Comparison of ENCODE assay signal across 14 mouse cellular contexts in genomic region chr8:104603245-104603593, GRCm38 (mm10). TPM values are rescaled to one million over a fixed set of nuclear protein-coding genes. Genes with fewer than 3 reads are reported as not detected.
DNase-seq lines count a peak whose midpoint lies in the region; ATAC-seq and TF ChIP-seq lines count a peak whose summit lies in the region.
"Had no signal": no experiment of that assay in that cellular context is flagged by ENCODE, and none has a peak within 500 bp of the region (broad histone marks: within the 10 kb centered on the region; RNA-seq: fewer than 3 reads in every experiment).

No protein-coding gene starts in this region.

- no peaks in the 10 kb centered on the region for H3K27me3 ChIP-seq in heart, adult 2 months (ENCODE audit: control insufficient read depth, insufficient read depth, low read length)
- no peaks in the 10 kb centered on the region for H3K27me3 ChIP-seq in kidney, embryonic 16.5 days (ENCODE audit: insufficient read depth, low read length)
- no peaks in the 10 kb centered on the region for H3K27me3 ChIP-seq in heart, embryonic 15.5 days
- H3K27me3 ChIP-seq in stomach, postnatal 0 days (ENCODE audit: control insufficient read depth, insufficient read depth, low read length): no peaks in the 10 kb centered on the region
- H3K27me3 ChIP-seq: Patski had no signal

- H3K4me3 ChIP-seq in heart, adult 2 months: no peak overlapping the region
- no peak overlapping the region for H3K4me3 ChIP-seq in kidney, embryonic 16.5 days (ENCODE audit: low read length)
- no peak overlapping the region for H3K4me3 ChIP-seq in heart, embryonic 15.5 days
- no peak overlapping the region for H3K4me3 ChIP-seq in stomach, postnatal 0 days (ENCODE audit: low read depth, low read length)

- H3K4me1 ChIP-seq in heart, adult 2 months (ENCODE audit: control insufficient read depth, insufficient read depth, low read length): peaks cover 6% of the 10 kb centered on the region
- peaks cover 43% of the 10 kb centered on the region for H3K4me1 ChIP-seq in kidney, embryonic 16.5 days (ENCODE audit: insufficient read depth, low read length)
- H3K4me1 ChIP-seq in heart, embryonic 15.5 days (replicated peaks): peaks cover 62% of the 10 kb centered on the region
- H3K4me1 ChIP-seq in stomach, postnatal 0 days (replicated peaks; ENCODE audit: control insufficient read depth, insufficient read depth): no peaks in the 10 kb centered on the region

- peak overlapping the region; percentile 64 for H3K27ac ChIP-seq in heart, adult 2 months
- no peak overlapping the region for H3K27ac ChIP-seq in kidney, embryonic 16.5 days (ENCODE audit: low read length)
- H3K27ac ChIP-seq in heart, embryonic 15.5 days: peak overlapping the region; percentile 77
- H3K27ac ChIP-seq in stomach, postnatal 0 days (replicated peaks): no peak overlapping the region
- H3K27ac ChIP-seq: liver, embryonic 15.5 days had no signal

- ATAC-seq in kidney, embryonic 16.5 days (ENCODE audit: low FRiP score, low TSS enrichment): no peak
- no peak for ATAC-seq in heart, embryonic 15.5 days (replicated peaks; ENCODE audit: insufficient number of reproducible peaks, insufficient read depth, low FRiP score, low read depth)
- ATAC-seq in stomach, postnatal 0 days (ENCODE audit: low FRiP score, low TSS enrichment): no peak

- no peaks in the 10 kb centered on the region; the same call in 1 of the 2 replicates for H3K36me3 ChIP-seq in heart, adult 2 months (ENCODE audit: control insufficient read depth, insufficient read depth, low read length)
- H3K36me3 ChIP-seq in kidney, embryonic 16.5 days (ENCODE audit: insufficient read depth, low read length): no peaks in the 10 kb centered on the region
- H3K36me3 ChIP-seq in heart, embryonic 15.5 days: no peaks in the 10 kb centered on the region
- no peaks in the 10 kb centered on the region for H3K36me3 ChIP-seq in stomach, postnatal 0 days (ENCODE audit: control insufficient read depth, insufficient read depth, low read length)
- H3K36me3 ChIP-seq: liver, embryonic 15.5 days had no signal

- intact Hi-C loops in heart, adult 2 months (cut with DNase I): loop anchor here (2.0 kb wide), 1 partner anchor 40 kb away; no protein-coding TSS in a partner anchor

- DNase-seq in heart, adult 2 months: no peak
- DNase-seq in heart, adult 8-10 months (ENCODE audit: low spot score): no peak
- no peak for DNase-seq in kidney, adult 11 months
- no peak for DNase-seq in stomach, postnatal 0 days (ENCODE audit: low spot score)
- no peak for DNase-seq in right cerebral cortex, adult 18-20 months

- TF ChIP-seq CTCF in heart, adult 2 months (IDR thresholded peaks at IDR 0.05): no peak
- TF ChIP-seq CTCF in stomach, postnatal 0 days (IDR thresholded peaks at IDR 0.05; ENCODE audit: low read depth): no peak

- no peak for TF ChIP-seq POLR2A in heart, adult 2 months (IDR thresholded peaks at IDR 0.05; ENCODE audit: insufficient read depth, low read depth, low read length)

- no peaks in the 10 kb centered on the region for H3K9me3 ChIP-seq in kidney, embryonic 16.5 days (ENCODE audit: low read length)
- H3K9me3 ChIP-seq in heart, embryonic 15.5 days (replicated peaks): no peaks in the 10 kb centered on the region
- no peaks in the 10 kb centered on the region for H3K9me3 ChIP-seq in stomach, postnatal 0 days (ENCODE audit: control insufficient read depth, low read length)
- H3K9me3 ChIP-seq: liver, embryonic 15.5 days had no signal

- 58% methylated on average over 4 of the region's 4 CpGs for WGBS in heart, adult 2 months
- 54% methylated on average over 4 of the region's 4 CpGs for WGBS in kidney, embryonic 16.5 days
- 50% methylated on average over 4 of the region's 4 CpGs for WGBS in heart, embryonic 15.5 days
- WGBS in stomach, postnatal 0 days: 77% methylated on average over 4 of the region's 4 CpGs

- no peak for TF ChIP-seq EP300 in heart, adult 2 months (IDR thresholded peaks at IDR 0.05; ENCODE audit: insufficient read depth, low read depth, low read length)
- TF ChIP-seq EP300 in stomach, postnatal 0 days (optimal IDR thresholded peaks at IDR 0.05): no peak

- H3K79me2 ChIP-seq in heart, adult 2 months (replicated peaks; ENCODE audit: control insufficient read depth, insufficient read depth, low read length): no peaks in the 10 kb centered on the region

- peak overlapping the region; percentile 23; the same call in 1 of the 2 replicates for H3K4me2 ChIP-seq in kidney, embryonic 16.5 days (replicated peaks; ENCODE audit: low read depth, low read length)
- H3K4me2 ChIP-seq in heart, embryonic 15.5 days: peak overlapping the region; percentile 71; the same call in 1 of the 2 replicates
- no peak overlapping the region for H3K4me2 ChIP-seq in stomach, postnatal 0 days (replicated peaks; ENCODE audit: low read depth)

- H3K9ac ChIP-seq in heart, adult 2 months (ENCODE audit: low read depth, low read length): no peak overlapping the region; the same call in 1 of the 2 replicates
- peak overlapping the region; percentile 55 for H3K9ac ChIP-seq in kidney, embryonic 16.5 days (replicated peaks; ENCODE audit: low read length)
- H3K9ac ChIP-seq in heart, embryonic 15.5 days: peak overlapping the region; percentile 26
- 0 out of 2 replicates have a peak overlapping the region, but pooled peaks have one; percentile 13 for H3K9ac ChIP-seq in stomach, postnatal 0 days (ENCODE audit: low read length)
- H3K9ac ChIP-seq: liver, embryonic 15.5 days had no signal

RNA-seq across cellular contexts. Expression of gene Pdp2, which starts 12.0 kb away (rescaled TPM):
- total RNA-seq in heart, adult 2 months (2021): 10 to 100 TPM; 18.4 to 35.8 TPM
- 10.0 and 18.8 TPM in 2 replicates for polyA plus RNA-seq in heart, adult 2 months (2012; rRNA removed)
- 10 to 100 TPM; 24.1 to 44.1 (median 34.9) TPM for total RNA-seq in heart, adult 8-10 months (2022)
- polyA plus RNA-seq in kidney, embryonic 16.5 days (2015; fragmentation: Nextera tagmentation; extraction: Ambion mirVana): 19.2 and 20.3 TPM in 2 replicates
- 5.8 and 7.3 TPM in 2 replicates for polyA plus RNA-seq in heart, embryonic 15.5 days (2015; fragmentation: Nextera tagmentation; extraction: Ambion mirVana)
- polyA plus RNA-seq in stomach, postnatal 0 days (2015; fragmentation: Nextera tagmentation; extraction: Ambion mirVana): 5.5 and 6.2 TPM in 2 replicates

RNA-seq across cellular contexts. Expression of gene Cdh16, which starts 21.0 kb away (rescaled TPM):
- total RNA-seq in heart, adult 2 months (2021): 1 to 10 TPM; 3.3 to 4.3 TPM
- 7.1 and 11.0 TPM in 2 replicates for polyA plus RNA-seq in heart, adult 2 months (2012; rRNA removed)
- 1 to 10 TPM; 3.7 to 8.2 (median 6.5) TPM for total RNA-seq in heart, adult 8-10 months (2022)
- polyA plus RNA-seq in kidney, embryonic 16.5 days (2015; fragmentation: Nextera tagmentation; extraction: Ambion mirVana): 385 and 427 TPM in 2 replicates
- 17.7 and 20.2 TPM in 2 replicates for polyA plus RNA-seq in heart, embryonic 15.5 days (2015; fragmentation: Nextera tagmentation; extraction: Ambion mirVana)
- polyA plus RNA-seq in stomach, postnatal 0 days (2015; fragmentation: Nextera tagmentation; extraction: Ambion mirVana): 0.30 TPM in 2 replicates
- total RNA-seq: adrenal gland, postnatal 14 days; hematopoietic stem cell, adult 5-6 weeks; layer of hippocampus, postnatal 25 days; left cerebral cortex, postnatal 36 days had no signal
- polyA plus RNA-seq: activated CD4-positive, CD25-positive, alpha-beta regulatory T cell, adult 4 months had no signal

RNA-seq across cellular contexts. Expression of gene Rrad, which starts 27.9 kb away (rescaled TPM):
- total RNA-seq in heart, adult 2 months (2021): 100 to 1,000 TPM; 123 to 414 TPM
- polyA plus RNA-seq in heart, adult 2 months (2012; rRNA removed): 205 and 316 TPM in 2 replicates
- total RNA-seq in heart, adult 8-10 months (2022): 100 to 1,000 TPM; 215 to 381 (median 317) TPM
- polyA plus RNA-seq in kidney, embryonic 16.5 days (2015; fragmentation: Nextera tagmentation; extraction: Ambion mirVana): 13.5 and 15.0 TPM in 2 replicates
- 272 and 277 TPM in 2 replicates for polyA plus RNA-seq in heart, embryonic 15.5 days (2015; fragmentation: Nextera tagmentation; extraction: Ambion mirVana)
- polyA plus RNA-seq in stomach, postnatal 0 days (2015; fragmentation: Nextera tagmentation; extraction: Ambion mirVana): 10.3 and 12.8 TPM in 2 replicates

RNA-seq across cellular contexts. Expression of gene Ciao2b, which starts 38.5 kb away (rescaled TPM):
- 10 to 100 TPM; 63.9 to 66.9 TPM for total RNA-seq in heart, adult 2 months (2021)
- 51.6 and 58.1 TPM in 2 replicates for polyA plus RNA-seq in heart, adult 2 months (2012; rRNA removed)
- 10 to 100 TPM; 65.5 to 84.7 (median 73.7) TPM for total RNA-seq in heart, adult 8-10 months (2022)
- polyA plus RNA-seq in kidney, embryonic 16.5 days (2015; fragmentation: Nextera tagmentation; extraction: Ambion mirVana): 106 and 108 TPM in 2 replicates
- polyA plus RNA-seq in heart, embryonic 15.5 days (2015; fragmentation: Nextera tagmentation; extraction: Ambion mirVana): 158 and 190 TPM in 2 replicates
- 71.2 and 76.1 TPM in 2 replicates for polyA plus RNA-seq in stomach, postnatal 0 days (2015; fragmentation: Nextera tagmentation; extraction: Ambion mirVana)

Comparison
In these comparisons a context has a peak if more than half of its experiments do, and no peak if none do; other contexts are left out.
1. H3K27ac ChIP-seq: peak in heart, adult 2 months (single experiment) and heart, embryonic 15.5 days (single experiment); none in kidney, embryonic 16.5 days (single experiment) and stomach, postnatal 0 days (single experiment).
2. RNA of gene Cdh16, which starts 21.0 kb away (polyA plus RNA-seq): 385 to 427 TPM in kidney, embryonic 16.5 days; 17.7 to 20.2 TPM in heart, embryonic 15.5 days, 7.1 to 11.0 TPM in heart, adult 2 months and 0.30 TPM in stomach, postnatal 0 days; every median in the first group is over 10 times any median in the second.
3. RNA of gene Rrad, which starts 27.9 kb away (polyA plus RNA-seq): 272 to 277 TPM in heart, embryonic 15.5 days and 205 to 316 TPM in heart, adult 2 months; 13.5 to 15.0 TPM in kidney, embryonic 16.5 days and 10.3 to 12.8 TPM in stomach, postnatal 0 days; every median in the first group is over 10 times any median in the second.